Mouse (Mus musculus) midbrain, embryonic 16.5 days (tissue): Measurements from ENCODE around the gene Diablo. TPM values are rescaled to one million over a fixed set of nuclear protein-coding genes. Genes with fewer than 3 reads are reported as not detected.

Experiments
- ATAC-seq: fragments of 200-750 bp; cut with Nextera tagmentation; 2 replicates; pipeline ENCODE4 v1.8.0; 2017; ENCODE audit warnings: moderate TSS enrichment
- H3K27ac ChIP-seq: fragments of 300-500 bp; sonication (generic); 2 replicates; pipeline ENCODE4 v1.5.1; 2014; ENCODE audit warnings: mild to moderate bottlenecking, low read length, mixed read lengths
- H3K27me3 ChIP-seq: fragments of 300-500 bp; sonication (generic); 2 replicates; pipeline ENCODE4 v1.6.1; 2014; ENCODE audit warnings: low read depth, low read length, mixed read lengths; ENCODE audit not compliant: control insufficient read depth, insufficient read depth
- H3K36me3 ChIP-seq: fragments of 300-500 bp; sonication (generic); 2 replicates; pipeline ENCODE4 v1.6.1; 2014; ENCODE audit warnings: mild to moderate bottlenecking, low read length, moderate library complexity, mixed read lengths; ENCODE audit not compliant: control insufficient read depth, insufficient read depth
- H3K4me1 ChIP-seq: fragments of 300-500 bp; sonication (generic); 2 replicates; pipeline ENCODE4 v1.6.1; 2014; ENCODE audit warnings: mild to moderate bottlenecking, low read length, mixed read lengths; ENCODE audit not compliant: control insufficient read depth, insufficient read depth
- H3K4me2 ChIP-seq: fragments of 300-500 bp; sonication (generic); 2 replicates; pipeline ENCODE4 v1.6.1; 2014; ENCODE audit warnings: mild to moderate bottlenecking, low read length, mixed read lengths
- H3K4me3 ChIP-seq: fragments of 300-500 bp; sonication (generic); 2 replicates; pipeline ENCODE4 v1.5.1; 2014; ENCODE audit warnings: low read depth, mild to moderate bottlenecking, low read length, moderate library complexity, mixed read lengths
- H3K9ac ChIP-seq: fragments of 300-500 bp; sonication (generic); 2 replicates; pipeline ENCODE4 v1.6.1; 2014; ENCODE audit warnings: low read depth, low read length, mixed read lengths
- H3K9me3 ChIP-seq: fragments of 300-500 bp; sonication (generic); replicated peaks from 2 replicates; pipeline ENCODE4 v1.6.1; 2014; ENCODE audit warnings: mild to moderate bottlenecking, low read length, mixed read lengths; ENCODE audit not compliant: control insufficient read depth, poor library complexity, severe bottlenecking
- WGBS: fragments of 180-500 bp; shearing (Covaris S2); extraction: QIAGEN DNeasy Blood & Tissue Kit; methylation state at CpG from one replicate; pipeline ENCODE4 v1.1.7; 2014; 5-methylcytosine and 5-hydroxymethylcytosine counted together
- microRNA-seq: library from miRNA; unstranded; fragments of <30 nt; microRNA quantifications from one replicate; pipeline ENCODE4, GENCODE M21; 2017
- polyA plus RNA-seq: library from polyadenylated mRNA; unstranded; fragments of >200 nt; fragmentation: Nextera tagmentation; extraction: Ambion mirVana; gene quantifications from 2 replicates; pipeline ENCODE4 v1.2.1, GENCODE M21; 2015

Gene Diablo
- polyA plus RNA-seq, 1 experiment from 2014 or later: 109 TPM

DNA sequence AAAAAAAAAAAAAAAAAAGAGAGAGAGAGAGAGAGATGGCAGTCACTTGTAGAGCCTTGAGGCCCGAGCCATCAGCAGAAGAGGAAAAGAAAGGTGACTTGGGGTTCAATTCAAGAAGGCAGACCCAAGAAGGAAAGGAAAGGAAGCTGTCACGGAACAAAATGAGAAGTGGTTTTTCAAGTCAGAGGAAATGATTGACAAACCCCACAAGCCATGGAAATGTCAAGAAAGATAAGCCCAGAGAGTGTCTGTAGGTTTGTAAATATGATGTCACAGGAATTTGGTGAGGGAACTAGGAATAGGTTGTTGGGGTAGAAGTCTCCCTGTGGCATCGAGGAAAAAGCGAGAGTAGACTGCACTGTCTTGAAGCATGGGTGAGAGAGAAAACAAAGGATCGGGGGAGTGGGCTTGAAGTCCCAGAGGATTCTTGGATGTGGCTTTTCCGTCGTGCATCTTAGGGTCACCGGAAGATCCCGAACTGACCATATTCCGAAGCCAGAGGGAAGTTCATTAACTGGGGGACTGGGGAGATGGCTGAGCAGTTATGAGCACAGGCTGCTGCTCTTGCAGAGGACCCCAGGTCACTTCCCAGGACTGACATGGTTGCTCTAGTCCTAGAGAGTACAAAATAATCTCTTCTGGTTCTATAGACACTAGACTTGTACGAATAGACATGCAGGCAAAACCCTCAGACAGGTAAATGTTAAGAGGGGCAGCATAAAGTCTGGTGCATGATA is 36.1 kb downstream of the Diablo start:
- Histone ChIP-seq H3K4me3 (no peak overlapping the region), H3K4me2 (no peak overlapping the region), H3K27me3 (no peaks in the 10 kb centered on the region), H3K9ac (no peak overlapping the region), H3K27ac (no peak overlapping the region), H3K36me3 (no peaks in the 10 kb centered on the region), H3K9me3 (no peaks in the 10 kb centered on the region), H3K4me1 (peaks cover 7% of the 10 kb centered on the region)
- WGBS: 88% methylated on average over 11 of the region's 11 CpGs
- ATAC-seq: no peak

DNA sequence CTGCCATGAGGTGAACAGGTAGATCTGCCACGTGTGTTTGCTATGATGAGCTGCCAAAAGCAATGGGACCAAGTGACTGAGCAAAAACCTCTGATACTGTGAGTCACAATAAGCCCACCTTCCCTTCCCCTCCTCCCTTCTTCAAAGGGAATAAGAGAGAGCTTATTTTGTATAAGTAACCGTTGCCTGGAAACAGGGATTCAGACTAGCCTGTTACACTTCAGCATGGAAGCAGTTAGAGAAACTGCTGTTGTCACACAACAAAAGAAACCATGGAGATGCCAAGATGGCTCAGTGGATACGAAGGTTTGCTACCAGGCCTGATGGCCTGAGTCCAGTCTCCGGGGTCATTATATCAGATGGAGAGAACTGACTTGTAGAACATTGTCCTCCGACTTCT is 50.2 kb downstream of the Diablo start:
- no peaks in the 10 kb centered on the region for H3K9me3 ChIP-seq

DNA sequence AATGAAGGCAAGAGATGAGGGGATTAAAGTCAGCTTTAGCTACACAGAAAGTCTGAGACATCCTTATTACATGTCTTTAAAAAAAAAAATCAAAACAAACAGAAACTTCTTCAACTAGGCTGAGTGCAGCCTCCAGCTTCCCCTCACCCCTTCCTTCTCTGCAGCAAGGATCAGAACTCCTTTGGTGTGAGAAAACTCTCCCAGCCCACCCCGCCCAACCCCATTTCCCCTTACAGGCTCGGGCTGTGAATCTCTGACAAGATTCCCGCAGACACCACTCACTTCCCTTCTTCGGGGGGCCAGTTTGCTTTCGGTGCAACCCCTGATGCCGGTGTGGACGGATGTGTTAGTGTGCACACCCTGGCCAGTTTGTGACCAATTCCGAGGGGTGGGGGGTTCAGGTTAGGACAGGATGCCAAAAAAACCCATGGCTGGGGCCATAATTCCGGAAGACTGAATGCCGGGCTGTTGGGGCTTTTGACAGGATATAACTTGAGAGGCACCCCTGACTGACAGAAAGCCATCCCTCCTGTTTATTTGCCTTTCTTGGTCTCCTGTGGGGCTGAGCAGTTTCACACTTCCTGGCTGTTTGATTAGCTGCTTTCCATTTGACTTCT is 53.1 kb downstream of the Diablo start:
- 70% methylated on average over 10 of the region's 10 CpGs for whole genome bisulfite sequencing
- H3K4me3 ChIP-seq: no peak overlapping the region

More for the DNA sequence above, 50.2 kb downstream of the Diablo start:
- no peak for ATAC-seq
- Histone ChIP-seq H3K4me3 (no peak overlapping the region), H3K4me1 (no peaks in the 10 kb centered on the region), H3K36me3 (no peaks in the 10 kb centered on the region), H3K9ac (no peak overlapping the region), H3K27me3 (no peaks in the 10 kb centered on the region), H3K27ac (no peak overlapping the region), H3K4me2 (no peak overlapping the region)
- 50% methylated on average over 5 of the region's 5 CpGs for WGBS

DNA sequence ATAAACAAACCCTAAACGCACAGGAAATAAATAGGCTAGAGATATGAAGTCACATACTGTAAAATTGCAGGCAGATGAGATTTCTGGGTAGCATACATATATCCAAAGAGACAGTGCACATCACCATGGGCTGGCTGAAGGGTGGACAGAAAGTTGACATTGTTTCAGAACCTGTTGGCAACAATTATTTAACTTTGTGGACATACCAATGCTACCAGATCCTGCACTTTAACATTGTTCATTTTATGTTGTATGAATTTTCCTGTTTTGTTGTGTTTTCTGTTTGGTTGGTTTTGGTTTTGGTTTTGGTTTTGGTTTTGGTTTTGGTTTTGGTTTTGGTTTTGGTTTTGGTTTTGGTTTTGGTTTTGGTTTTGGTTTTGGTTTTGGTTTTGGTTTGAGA is 59.3 kb downstream of the Diablo start:
- Histone ChIP-seq H3K27ac (no peak overlapping the region), H3K4me1 (no peaks in the 10 kb centered on the region), H3K9me3 (no peaks in the 10 kb centered on the region), H3K4me2 (no peak overlapping the region), H3K9ac (no peak overlapping the region), H3K36me3 (0 out of 2 replicates have a peak, but pooled peaks cover 2% of the 10 kb centered on the region), H3K27me3 (no peaks in the 10 kb centered on the region), H3K4me3 (no peak overlapping the region)
- ATAC-seq: no peak
- 90% methylated on average over 1 of the region's 1 CpGs for WGBS

More for the DNA sequence above, 53.1 kb downstream of the Diablo start:
- ATAC-seq: no peak
- Histone ChIP-seq H3K4me1 (no peaks in the 10 kb centered on the region), H3K27ac (no peak overlapping the region), H3K4me2 (no peak overlapping the region), H3K36me3 (no peaks in the 10 kb centered on the region), H3K9me3 (no peaks in the 10 kb centered on the region), H3K27me3 (no peaks in the 10 kb centered on the region), H3K9ac (no peak overlapping the region)

DNA sequence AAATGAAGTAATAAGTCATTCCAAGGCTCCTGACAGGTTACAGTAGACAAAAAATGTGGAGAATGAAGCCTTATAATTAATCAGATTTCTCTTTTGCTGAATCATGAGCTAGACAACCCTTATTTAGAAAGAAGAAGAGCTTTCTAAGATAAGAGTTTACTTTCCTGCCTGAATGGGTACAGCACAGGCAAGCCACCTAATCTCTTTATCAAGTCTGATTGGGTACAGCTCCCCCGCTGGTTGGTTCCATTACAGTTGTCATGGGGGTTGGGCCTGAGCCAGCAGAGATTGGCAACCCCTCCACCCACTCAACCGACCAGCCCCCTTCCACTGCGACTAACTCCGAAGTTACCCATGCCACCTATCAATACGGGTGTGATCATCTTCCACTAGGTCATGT is 62.6 kb downstream of the Diablo start:
- no peak overlapping the region for H3K27ac ChIP-seq
- no peaks in the 10 kb centered on the region for H3K9me3 ChIP-seq
- no peak overlapping the region for H3K9ac ChIP-seq
- H3K4me2 ChIP-seq: no peak overlapping the region
- no peak overlapping the region for H3K4me3 ChIP-seq
- ATAC-seq: no peak
- no peaks in the 10 kb centered on the region for H3K4me1 ChIP-seq
- WGBS: 62% methylated on average over 5 of the region's 5 CpGs
- no peaks in the 10 kb centered on the region for H3K27me3 ChIP-seq
- H3K36me3 ChIP-seq: 0 out of 2 replicates have a peak, but pooled peaks cover 2% of the 10 kb centered on the region

Small RNA genes within 50 kb of the gene (microRNA-seq; reads per million reads assigned to microRNA genes)
- 0.86 reads per million for gene Mir7647

Other genes with a start within 250 kb of the Diablo start
- gene Bcl7a, start 180.3 kb downstream of the Diablo start, polyA plus RNA-seq: 34.1 and 36.7 TPM in 2 replicates
- gene Mlxip, start 129.4 kb downstream of the Diablo start, polyA plus RNA-seq: 15.5 and 19.0 TPM in 2 replicates
- 0.76 and 1.4 TPM in 2 replicates for gene Lrrc43, start 34.9 kb downstream of the Diablo start, polyA plus RNA-seq
- not detected in 2 replicates for gene Il31, start 34.7 kb downstream of the Diablo start, polyA plus RNA-seq
- gene B3gnt4, start 13.7 kb downstream of the Diablo start, polyA plus RNA-seq: 0.58 and 1.4 TPM in 2 replicates
- gene Gm49027, start 1.3 kb upstream of the Diablo start, polyA plus RNA-seq: 0.73 and 0.92 TPM in 2 replicates
- 44.7 and 44.8 TPM in 2 replicates for gene Vps33a, start 48.9 kb upstream of the Diablo start, polyA plus RNA-seq
- gene Clip1, start 160.4 kb upstream of the Diablo start, polyA plus RNA-seq: 86.1 and 93.6 TPM in 2 replicates
- gene Zcchc8, start 196.9 kb upstream of the Diablo start, polyA plus RNA-seq: 70.5 and 76.7 TPM in 2 replicates
- 124 and 134 TPM in 2 replicates for gene Rsrc2, start 225.2 kb upstream of the Diablo start, polyA plus RNA-seq
- gene Kntc1, start 225.5 kb upstream of the Diablo start, polyA plus RNA-seq: 2.8 and 3.1 TPM in 2 replicates